Mouse (Mus musculus): ENCODE measurements around the gene Id2. TPM values are rescaled to one million over a fixed set of nuclear protein-coding genes. Genes with fewer than 3 reads are reported as not detected.
A peak's percentile ranks its signal among the peaks of the same experiment; 100 is the strongest.

Gene Id2
- polyA plus RNA-seq, 1 experiment from 2014 or later = 449 TPM

GRCm38 (mm10) chr12:25059487-25060200 is 37.3 kb downstream of the Id2 start:
- Histone ChIP-seq H3K9me3 (no peaks in the 10 kb centered on the region), H3K4me2 (replicated peaks) (no peak overlapping the region), H3K27me3 (replicated peaks) (no peaks in the 10 kb centered on the region), H3K27ac (no peak overlapping the region), H3K4me1 (replicated peaks) (no peaks in the 10 kb centered on the region), H3K4me3 (replicated peaks) (no peak overlapping the region), H3K9ac (no peak overlapping the region), H3K36me3 (peaks cover 16% of the 10 kb centered on the region)
- ATAC-seq = no peak
- 81% methylated on average over 9 of the region's 9 CpGs for WGBS

GRCm38 (mm10) chr12:25054963-25055362 is 42.0 kb downstream of the Id2 start:
- no peak overlapping the region for H3K27ac ChIP-seq
- no peaks in the 10 kb centered on the region for H3K9me3 ChIP-seq
- H3K4me3 ChIP-seq (replicated peaks) = no peak overlapping the region
- no peak overlapping the region for H3K9ac ChIP-seq
- H3K36me3 ChIP-seq = peaks cover 31% of the 10 kb centered on the region
- H3K27me3 ChIP-seq (replicated peaks) = no peaks in the 10 kb centered on the region
- WGBS = 63% methylated on average over 4 of the region's 4 CpGs
- H3K4me1 ChIP-seq (replicated peaks) = no peaks in the 10 kb centered on the region
- no peak overlapping the region for H3K4me2 ChIP-seq (replicated peaks)
- no peak for ATAC-seq

GRCm38 (mm10) chr12:25054511-25054910 is 42.4 kb downstream of the Id2 start:
- no peaks in the 10 kb centered on the region for H3K9me3 ChIP-seq
- no peaks in the 10 kb centered on the region for H3K4me1 ChIP-seq (replicated peaks)
- no peaks in the 10 kb centered on the region for H3K27me3 ChIP-seq (replicated peaks)
- peaks cover 29% of the 10 kb centered on the region for H3K36me3 ChIP-seq
- no peak overlapping the region for H3K27ac ChIP-seq
- no peak overlapping the region for H3K4me2 ChIP-seq (replicated peaks)
- WGBS = 83% methylated on average over 7 of the region's 7 CpGs
- no peak for ATAC-seq
- no peak overlapping the region for H3K9ac ChIP-seq
- no peak overlapping the region for H3K4me3 ChIP-seq (replicated peaks)

- Histone ChIP-seq H3K9ac (no peak overlapping the region), H3K4me2 (replicated peaks) (no peak overlapping the region), H3K36me3 (peaks cover 11% of the 10 kb centered on the region; the same call in 1 of the 2 replicates), H3K27ac (no peak overlapping the region), H3K9me3 (no peaks in the 10 kb centered on the region), H3K27me3 (replicated peaks) (no peaks in the 10 kb centered on the region), H3K4me3 (replicated peaks) (no peak overlapping the region), H3K4me1 (replicated peaks) (no peaks in the 10 kb centered on the region)
- no peak for ATAC-seq
- WGBS = 48% methylated on average over 5 of the region's 5 CpGs
Measured at GRCm38 (mm10) chr12:25049253-25049652, 47.7 kb downstream of the Id2 start.

GRCm38 (mm10) chr12:25044579-25044978 is 52.4 kb downstream of the Id2 start:
- Histone ChIP-seq H3K27ac (no peak overlapping the region), H3K9ac (no peak overlapping the region), H3K27me3 (replicated peaks) (no peaks in the 10 kb centered on the region), H3K36me3 (no peaks in the 10 kb centered on the region), H3K4me1 (replicated peaks) (no peaks in the 10 kb centered on the region), H3K4me2 (replicated peaks) (no peak overlapping the region), H3K9me3 (no peaks in the 10 kb centered on the region), H3K4me3 (replicated peaks) (no peak overlapping the region)
- WGBS = 76% methylated on average over 4 of the region's 4 CpGs
- ATAC-seq = peak; percentile 68; the same call in 1 of the 2 replicates

- Histone ChIP-seq H3K4me2 (replicated peaks) (no peak overlapping the region), H3K4me1 (replicated peaks) (no peaks in the 10 kb centered on the region), H3K27me3 (replicated peaks) (no peaks in the 10 kb centered on the region), H3K4me3 (replicated peaks) (no peak overlapping the region), H3K27ac (no peak overlapping the region), H3K9me3 (no peaks in the 10 kb centered on the region), H3K9ac (no peak overlapping the region), H3K36me3 (no peaks in the 10 kb centered on the region)
- WGBS = 89% methylated on average over 2 of the region's 2 CpGs
- no peak for ATAC-seq
Measured at GRCm38 (mm10) chr12:25044056-25044455, 52.9 kb downstream of the Id2 start.

Other genes starting within 250 kb of the Id2 start
- gene Kidins220, start 122.2 kb downstream of the Id2 start, polyA plus RNA-seq (2015; fragmentation: Nextera tagmentation; extraction: Ambion mirVana) = 20.1 and 21.8 TPM in 2 replicates

Measured in intestine, embryonic 15.5 days (tissue).